Mouse (Mus musculus) testis, adult 2 months (tissue): ENCODE data around the gene Fcer1g.

Experiments
- CTCF ChIP-seq: fragments of 200-500 bp; IDR thresholded peaks from 2 replicates; pipeline ENCODE4 v1.5.1; 2012; ENCODE audit warnings: low read depth, mild to moderate bottlenecking, inconsistent platforms, low read length, moderate library complexity; ENCODE audit not compliant: control insufficient read depth, insufficient read depth, insufficient replicate concordance
- POLR2A ChIP-seq: fragments of 200-500 bp; IDR thresholded peaks from 2 replicates; pipeline ENCODE4 v1.6.1; 2012; ENCODE audit warnings: low read depth, mild to moderate bottlenecking, inconsistent platforms, low read length, moderate library complexity; ENCODE audit not compliant: control insufficient read depth

- TF ChIP-seq CTCF (no peak), POLR2A (no peak)
These were observed 6.7 kb upstream of the Fcer1g start for GRCm38 (mm10) chr1:171240911-171241310.
